Mouse (Mus musculus): ENCODE data around the gene Gpr137c. TPM values are rescaled to one million over a fixed set of nuclear protein-coding genes. Genes with fewer than 3 reads are reported as not detected.

The Gpr137c gene
- polyA plus RNA-seq (2012; rRNA removed): 3.8 and 6.7 TPM in 2 replicates

GRCm38 (mm10) chr14:45219281-45220089 lies at the start of gene Gpr137c:
Gene Gpr137c (plus strand): TSS chr14:45219717.
- under 1% methylated on average over 74 of the region's 86 CpGs for WGBS
- peak; percentile 73; the same call in 1 of the 2 replicates for TF ChIP-seq POLR2A (IDR thresholded peaks at IDR 0.05; ENCODE audit: borderline replicate concordance, extremely low read depth, low read depth, low read length)
- TF ChIP-seq CTCF (IDR thresholded peaks at IDR 0.05; ENCODE audit: insufficient read depth, low read length): no peak
- peaks cover 9% of the 10 kb centered on the region; the same call in 1 of the 2 replicates for H3K4me1 ChIP-seq (ENCODE audit: control insufficient read depth, insufficient read depth, low read length)
- DNase-seq: peak; percentile 98
- peak within 1 kb of the TSS; percentile 77 for H3K4me3 ChIP-seq (replicated peaks; ENCODE audit: extremely low read depth, low read depth, low read length)

GRCm38 (mm10) chr14:45172260-45172659 lies 47.3 kb upstream of the Gpr137c start:
- Histone ChIP-seq H3K4me1 (ENCODE audit: control insufficient read depth, insufficient read depth, low read length) (no peaks in the 10 kb centered on the region), H3K4me3 (replicated peaks; ENCODE audit: extremely low read depth, low read depth, low read length) (no peak overlapping the region)
- no peak for DNase-seq
- TF ChIP-seq CTCF (IDR thresholded peaks at IDR 0.05; ENCODE audit: insufficient read depth, low read length): no peak
- no peak for TF ChIP-seq POLR2A (IDR thresholded peaks at IDR 0.05; ENCODE audit: borderline replicate concordance, extremely low read depth, low read depth, low read length)
- 98% methylated on average over 5 of the region's 5 CpGs for WGBS

GRCm38 (mm10) chr14:45175012-45175740 lies 44.3 kb upstream of the Gpr137c start:
- WGBS: 66% methylated on average over 14 of the region's 14 CpGs
- Histone ChIP-seq H3K4me1 (ENCODE audit: control insufficient read depth, insufficient read depth, low read length) (no peaks in the 10 kb centered on the region), H3K4me3 (replicated peaks; ENCODE audit: extremely low read depth, low read depth, low read length) (no peak overlapping the region)
- no peak for TF ChIP-seq CTCF (IDR thresholded peaks at IDR 0.05; ENCODE audit: insufficient read depth, low read length)
- no peak for TF ChIP-seq POLR2A (IDR thresholded peaks at IDR 0.05; ENCODE audit: borderline replicate concordance, extremely low read depth, low read depth, low read length)
- no peak for DNase-seq

GRCm38 (mm10) chr14:45179186-45179585 lies 40.3 kb upstream of the Gpr137c start:
- no peak overlapping the region for H3K4me3 ChIP-seq (replicated peaks; ENCODE audit: extremely low read depth, low read depth, low read length)
- 72% methylated on average over 2 of the region's 2 CpGs for WGBS

GRCm38 (mm10) chr14:45179606-45180005 lies 39.9 kb upstream of the Gpr137c start:
- Histone ChIP-seq H3K4me3 (replicated peaks; ENCODE audit: extremely low read depth, low read depth, low read length) (no peak overlapping the region), H3K4me1 (ENCODE audit: control insufficient read depth, insufficient read depth, low read length) (no peaks in the 10 kb centered on the region)
- no peak for DNase-seq
- WGBS: 81% methylated on average over 2 of the region's 2 CpGs
- no peak for TF ChIP-seq CTCF (IDR thresholded peaks at IDR 0.05; ENCODE audit: insufficient read depth, low read length)
- no peak for TF ChIP-seq POLR2A (IDR thresholded peaks at IDR 0.05; ENCODE audit: borderline replicate concordance, extremely low read depth, low read depth, low read length)

More at GRCm38 (mm10) chr14:45179186-45179585, 40.3 kb upstream of the Gpr137c start:
- DNase-seq: no peak
- no peak for TF ChIP-seq POLR2A (IDR thresholded peaks at IDR 0.05; ENCODE audit: borderline replicate concordance, extremely low read depth, low read depth, low read length)
- no peak for TF ChIP-seq CTCF (IDR thresholded peaks at IDR 0.05; ENCODE audit: insufficient read depth, low read length)
- no peaks in the 10 kb centered on the region for H3K4me1 ChIP-seq (ENCODE audit: control insufficient read depth, insufficient read depth, low read length)

GRCm38 (mm10) chr14:45181611-45182010 lies 37.9 kb upstream of the Gpr137c start:
- no peak for TF ChIP-seq POLR2A (IDR thresholded peaks at IDR 0.05; ENCODE audit: borderline replicate concordance, extremely low read depth, low read depth, low read length)
- TF ChIP-seq CTCF (IDR thresholded peaks at IDR 0.05; ENCODE audit: insufficient read depth, low read length): no peak
- 64% methylated on average over 4 of the region's 4 CpGs for WGBS
- no peaks in the 10 kb centered on the region for H3K4me1 ChIP-seq (ENCODE audit: control insufficient read depth, insufficient read depth, low read length)
- no peak for DNase-seq
- no peak overlapping the region for H3K4me3 ChIP-seq (replicated peaks; ENCODE audit: extremely low read depth, low read depth, low read length)

GRCm38 (mm10) chr14:45190999-45191398 lies 28.5 kb upstream of the Gpr137c start:
- no peak for TF ChIP-seq POLR2A (IDR thresholded peaks at IDR 0.05; ENCODE audit: borderline replicate concordance, extremely low read depth, low read depth, low read length)
- TF ChIP-seq CTCF (IDR thresholded peaks at IDR 0.05; ENCODE audit: insufficient read depth, low read length): no peak
- WGBS: 84% methylated on average over 2 of the region's 2 CpGs
- DNase-seq: no peak
- Histone ChIP-seq H3K4me1 (ENCODE audit: control insufficient read depth, insufficient read depth, low read length) (no peaks in the 10 kb centered on the region), H3K4me3 (replicated peaks; ENCODE audit: extremely low read depth, low read depth, low read length) (no peak overlapping the region)

- no peak for DNase-seq
- Histone ChIP-seq H3K4me1 (ENCODE audit: control insufficient read depth, insufficient read depth, low read length) (no peaks in the 10 kb centered on the region), H3K4me3 (replicated peaks; ENCODE audit: extremely low read depth, low read depth, low read length) (no peak overlapping the region)
- TF ChIP-seq CTCF (IDR thresholded peaks at IDR 0.05; ENCODE audit: insufficient read depth, low read length) (no peak), POLR2A (IDR thresholded peaks at IDR 0.05; ENCODE audit: borderline replicate concordance, extremely low read depth, low read depth, low read length) (no peak)
These were observed 18.9 kb upstream of the Gpr137c start for GRCm38 (mm10) chr14:45200607-45201006.

GRCm38 (mm10) chr14:45210683-45211082 lies 8.8 kb upstream of the Gpr137c start:
- H3K4me1 ChIP-seq (ENCODE audit: control insufficient read depth, insufficient read depth, low read length): no peaks in the 10 kb centered on the region
- TF ChIP-seq POLR2A (IDR thresholded peaks at IDR 0.05; ENCODE audit: borderline replicate concordance, extremely low read depth, low read depth, low read length) (no peak), CTCF (IDR thresholded peaks at IDR 0.05; ENCODE audit: insufficient read depth, low read length) (no peak)
- 72% methylated on average over 4 of the region's 4 CpGs for WGBS
- no peak for DNase-seq
- H3K4me3 ChIP-seq (replicated peaks; ENCODE audit: extremely low read depth, low read depth, low read length): no peak overlapping the region

All from lung, adult 2 months (tissue).